Mouse (Mus musculus) liver, embryonic 12.5 days (tissue): ENCODE results near the gene Dmrt2. TPM values are rescaled to one million over a fixed set of nuclear protein-coding genes. Genes with fewer than 3 reads are reported as not detected.
A peak's percentile ranks its signal among the peaks of the same experiment; 100 is the strongest.

Experiments used
- ATAC-seq: fragments of 200-750 bp; cut with Nextera tagmentation; 2 replicates; pipeline ENCODE4 v1.8.0; 2017; ENCODE audit warnings: moderate number of reproducible peaks, mild to moderate bottlenecking, moderate library complexity
- H3K27ac ChIP-seq: fragments of 300-500 bp; sonication (generic); 2 replicates; pipeline ENCODE4 v1.5.1; 2016; ENCODE audit warnings: mild to moderate bottlenecking
- H3K27me3 ChIP-seq: fragments of 300-500 bp; sonication (generic); replicated peaks from 2 replicates; pipeline ENCODE4 v1.6.1; 2016; ENCODE audit warnings: mild to moderate bottlenecking, moderate library complexity
- H3K36me3 ChIP-seq: fragments of 300-500 bp; sonication (generic); 2 replicates; pipeline ENCODE4 v1.6.1; 2016; ENCODE audit warnings: mild to moderate bottlenecking, moderate library complexity
- H3K4me1 ChIP-seq: fragments of 300-500 bp; sonication (generic); 2 replicates; pipeline ENCODE4 v1.6.1; 2016
- H3K4me2 ChIP-seq: fragments of 300-500 bp; sonication (generic); 2 replicates; pipeline ENCODE4 v1.6.1; 2016; ENCODE audit warnings: mild to moderate bottlenecking, moderate library complexity
- H3K4me3 ChIP-seq: fragments of 300-500 bp; sonication (generic); 2 replicates; pipeline ENCODE4 v1.5.1; 2016; ENCODE audit warnings: mild to moderate bottlenecking, moderate library complexity
- H3K9ac ChIP-seq: fragments of 300-500 bp; sonication (generic); 2 replicates; pipeline ENCODE4 v1.6.1; 2016; ENCODE audit warnings: mild to moderate bottlenecking, moderate library complexity
- H3K9me3 ChIP-seq: fragments of 300-500 bp; sonication (generic); replicated peaks from 2 replicates; pipeline ENCODE4 v1.6.1; 2016; ENCODE audit warnings: mild to moderate bottlenecking, moderate library complexity
- WGBS: fragments of 180-500 bp; shearing (Covaris S2); methylation state at CpG from one replicate; pipeline ENCODE4 v1.1.7; 2016; ENCODE audit not compliant: insufficient replicate concordance; 5-methylcytosine and 5-hydroxymethylcytosine counted together
- polyA plus RNA-seq: library from polyadenylated mRNA; unstranded; fragments of >200 nt; fragmentation: Nextera tagmentation; extraction: Ambion mirVana; gene quantifications from 2 replicates; pipeline ENCODE4 v1.2.1, GENCODE M21; 2016

Gene Dmrt2
- polyA plus RNA-seq, result 0.69 and 0.74 TPM in 2 replicates

DNA sequence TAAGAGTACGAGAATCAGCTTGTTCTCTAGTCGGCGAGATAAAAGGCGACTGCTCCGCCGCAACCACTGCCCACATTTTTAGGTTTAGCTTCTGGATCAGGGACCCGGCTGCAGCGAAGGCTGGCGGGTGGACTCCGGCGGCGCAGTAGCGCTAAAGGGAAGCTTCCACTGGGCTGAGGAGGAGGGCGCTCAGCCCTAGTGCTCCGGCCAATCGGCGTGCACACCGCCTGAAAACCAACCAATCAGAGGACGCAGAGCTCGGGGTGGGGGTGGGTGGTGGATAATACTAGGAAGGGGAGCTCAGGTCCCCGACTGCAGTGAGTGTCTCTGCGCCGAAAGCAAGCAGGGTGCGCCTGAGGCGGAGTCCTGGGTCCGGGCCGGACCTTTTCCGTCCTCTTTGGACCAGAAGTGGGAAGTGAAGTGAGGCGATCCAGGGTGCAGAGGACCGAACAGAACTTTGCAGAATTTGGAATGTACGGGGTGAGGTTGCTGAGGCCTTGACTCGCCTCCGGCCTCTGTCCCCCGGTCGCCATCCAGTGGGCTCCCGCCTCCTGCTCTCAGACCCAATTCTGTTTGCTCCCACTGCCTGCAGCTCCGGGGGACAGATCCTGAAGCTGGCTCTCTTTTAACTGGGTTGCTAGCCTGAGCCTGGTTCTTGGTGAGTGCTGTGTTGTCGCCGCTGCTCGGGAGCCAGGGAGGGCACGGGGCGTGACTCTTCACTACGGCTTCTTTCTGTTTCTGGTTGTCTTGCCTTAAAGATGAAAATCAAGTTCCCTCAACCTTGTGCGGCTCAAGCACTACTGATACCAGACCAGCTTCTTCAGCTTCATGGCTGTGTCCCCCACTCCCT, at the start of gene Dmrt2:
Dmrt2 (plus strand) TSS at position 311 of the 850 bp plus-strand sequence.
- H3K4me2 ChIP-seq, result peak within 1 kb of the TSS; percentile 63
- 2% methylated on average over 44 of the region's 44 CpGs for WGBS
- peak within 1 kb of the TSS; percentile 46 for H3K4me3 ChIP-seq
- H3K27ac ChIP-seq, result no peak within 1 kb of the TSS
- ATAC-seq, result peak; percentile 84
- H3K27me3 ChIP-seq, result peaks cover 97% of the 10 kb centered on the region
- peaks cover 3% of the 10 kb centered on the region; the same call in 1 of the 2 replicates for H3K4me1 ChIP-seq
- no peak within 1 kb of the TSS for H3K9ac ChIP-seq
- H3K9me3 ChIP-seq, result no peaks in the 10 kb centered on the region
- no peaks in the 10 kb centered on the region for H3K36me3 ChIP-seq

GRCm38 (mm10) chr19:25628490-25628889, 43.7 kb upstream of the Dmrt2 start:
- ATAC-seq, result no peak
- Histone ChIP-seq H3K4me2 (no peak overlapping the region), H3K9ac (no peak overlapping the region), H3K9me3 (no peaks in the 10 kb centered on the region), H3K36me3 (no peaks in the 10 kb centered on the region), H3K27ac (no peak overlapping the region), H3K27me3 (peaks cover 51% of the 10 kb centered on the region), H3K4me1 (no peaks in the 10 kb centered on the region), H3K4me3 (no peak overlapping the region)
- 12% methylated on average over 9 of the region's 9 CpGs for WGBS

DNA sequence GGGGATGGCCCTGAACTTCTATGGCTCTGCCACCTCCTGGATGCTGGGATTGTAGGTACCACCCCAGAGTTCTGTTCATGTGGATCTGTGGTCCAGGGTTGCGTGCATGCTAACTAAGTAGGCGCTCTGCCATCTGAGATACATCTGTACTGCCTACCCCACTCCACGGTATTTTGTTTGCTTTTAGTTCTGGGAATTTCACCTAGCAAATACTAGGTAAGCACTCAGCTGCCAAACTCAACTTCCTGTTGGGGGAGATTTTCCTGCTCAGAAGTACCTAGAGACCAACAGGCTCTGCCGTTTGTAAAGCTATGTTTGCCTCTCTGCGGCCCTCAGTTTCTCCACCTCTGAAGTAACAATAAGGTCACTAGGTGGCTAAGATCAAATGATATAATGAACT, 37.1 kb upstream of the Dmrt2 start:
- H3K9me3 ChIP-seq, result no peaks in the 10 kb centered on the region
- no peak for ATAC-seq

GRCm38 (mm10) chr19:25635622-25636244, 36.5 kb upstream of the Dmrt2 start:
- no peaks in the 10 kb centered on the region for H3K27me3 ChIP-seq
- no peak overlapping the region for H3K9ac ChIP-seq
- no peaks in the 10 kb centered on the region for H3K4me1 ChIP-seq
- no peak overlapping the region for H3K27ac ChIP-seq
- WGBS, result 12% methylated on average over 22 of the region's 22 CpGs
- no peak overlapping the region for H3K4me3 ChIP-seq
- no peaks in the 10 kb centered on the region for H3K9me3 ChIP-seq
- H3K36me3 ChIP-seq, result no peaks in the 10 kb centered on the region
- ATAC-seq, result no peak
- H3K4me2 ChIP-seq, result peak overlapping the region; percentile 48

More for the DNA sequence above, 37.1 kb upstream of the Dmrt2 start:
- Histone ChIP-seq H3K9ac (no peak overlapping the region), H3K27ac (no peak overlapping the region), H3K36me3 (no peaks in the 10 kb centered on the region), H3K4me3 (no peak overlapping the region), H3K27me3 (peaks cover 4% of the 10 kb centered on the region; the same call in 1 of the 2 replicates), H3K4me2 (no peak overlapping the region; the same call in 1 of the 2 replicates), H3K4me1 (no peaks in the 10 kb centered on the region)
- WGBS, result 71% methylated on average over 5 of the region's 5 CpGs

- Histone ChIP-seq H3K4me1 (no peaks in the 10 kb centered on the region), H3K36me3 (no peaks in the 10 kb centered on the region), H3K4me2 (no peak overlapping the region), H3K9ac (no peak overlapping the region), H3K4me3 (no peak overlapping the region), H3K27me3 (no peaks in the 10 kb centered on the region), H3K9me3 (no peaks in the 10 kb centered on the region), H3K27ac (no peak overlapping the region)
- ATAC-seq, result no peak
- 59% methylated on average over 11 of the region's 11 CpGs for WGBS
These were observed 33.3 kb upstream of the Dmrt2 start for GRCm38 (mm10) chr19:25638766-25639361.

DNA sequence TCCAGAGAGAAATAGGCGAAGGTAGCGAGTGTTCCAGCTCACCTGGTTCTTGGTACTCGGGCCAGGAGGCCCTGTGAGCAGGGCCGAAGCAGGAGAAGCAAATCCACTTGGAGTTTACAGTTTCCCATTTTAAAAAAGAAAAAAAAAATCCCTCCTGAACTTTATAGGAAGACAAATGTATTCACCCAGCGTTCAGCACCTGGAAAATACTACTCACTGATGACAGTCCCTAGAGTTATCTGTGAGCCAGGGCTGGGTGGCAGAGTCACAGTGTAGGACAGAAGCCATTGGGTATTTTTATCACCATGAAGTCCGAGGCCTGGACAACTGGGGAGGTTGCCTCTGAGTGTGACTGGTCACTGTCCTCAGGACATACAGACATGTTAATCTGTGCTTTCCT, 30.4 kb upstream of the Dmrt2 start:
- WGBS, result 72% methylated on average over 6 of the region's 6 CpGs
- Histone ChIP-seq H3K27me3 (no peaks in the 10 kb centered on the region), H3K27ac (no peak overlapping the region), H3K9me3 (no peaks in the 10 kb centered on the region), H3K4me1 (no peaks in the 10 kb centered on the region), H3K4me2 (no peak overlapping the region), H3K9ac (no peak overlapping the region), H3K4me3 (no peak overlapping the region), H3K36me3 (no peaks in the 10 kb centered on the region)
- ATAC-seq, result no peak

GRCm38 (mm10) chr19:25647136-25647535, 25.1 kb upstream of the Dmrt2 start:
- WGBS, result 59% methylated on average over 3 of the region's 3 CpGs
- no peak overlapping the region for H3K9ac ChIP-seq
- no peak for ATAC-seq

DNA sequence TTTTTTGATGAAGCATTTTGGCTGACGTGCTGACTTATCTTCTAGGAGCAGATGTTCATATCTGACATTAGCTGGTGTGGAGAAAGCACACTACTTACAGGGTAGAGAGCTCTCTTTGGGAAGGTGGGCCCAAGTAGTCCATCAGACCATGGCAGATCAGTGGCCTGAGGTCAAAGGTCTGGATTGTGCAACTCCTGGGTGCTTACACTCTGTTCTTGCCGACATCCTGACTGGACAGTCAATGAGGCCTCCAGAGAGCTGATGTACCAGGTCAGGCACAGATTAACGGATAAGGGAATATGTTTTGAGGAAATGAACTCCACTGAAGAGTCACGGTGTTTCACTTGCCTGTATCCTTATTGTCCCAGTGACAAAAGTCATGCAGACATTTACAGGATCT, 23.5 kb upstream of the Dmrt2 start:
- no peak for ATAC-seq
- Histone ChIP-seq H3K9ac (no peak overlapping the region), H3K27ac (no peak overlapping the region), H3K9me3 (no peaks in the 10 kb centered on the region), H3K4me1 (no peaks in the 10 kb centered on the region), H3K27me3 (no peaks in the 10 kb centered on the region), H3K36me3 (no peaks in the 10 kb centered on the region), H3K4me3 (no peak overlapping the region), H3K4me2 (no peak overlapping the region)
- WGBS, result 50% methylated on average over 4 of the region's 4 CpGs

More at GRCm38 (mm10) chr19:25647136-25647535, 25.1 kb upstream of the Dmrt2 start:
- H3K9me3 ChIP-seq, result no peaks in the 10 kb centered on the region
- no peaks in the 10 kb centered on the region for H3K4me1 ChIP-seq
- no peaks in the 10 kb centered on the region for H3K27me3 ChIP-seq
- no peak overlapping the region for H3K4me2 ChIP-seq
- H3K27ac ChIP-seq, result no peak overlapping the region
- no peak overlapping the region for H3K4me3 ChIP-seq
- no peaks in the 10 kb centered on the region for H3K36me3 ChIP-seq

DNA sequence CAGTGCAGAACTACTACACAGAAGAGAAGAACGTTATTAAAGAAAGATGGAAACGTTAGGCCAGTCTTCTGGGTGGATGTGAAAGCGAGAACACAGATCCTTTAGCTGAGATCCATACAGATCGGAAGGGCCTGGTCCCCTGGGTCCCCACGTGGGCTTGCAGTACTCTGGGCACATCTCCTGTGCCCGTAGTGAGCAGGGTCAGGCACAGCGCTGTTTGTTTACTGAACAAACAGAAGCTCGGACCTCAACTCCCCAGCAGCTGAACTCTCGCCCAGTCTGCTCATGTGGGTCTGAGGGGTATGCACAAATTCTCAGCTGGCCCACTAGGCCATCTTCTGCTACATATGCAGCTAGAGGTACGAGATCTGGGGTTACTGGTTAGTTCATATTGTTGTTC, 21.7 kb upstream of the Dmrt2 start:
- Histone ChIP-seq H3K9me3 (no peaks in the 10 kb centered on the region), H3K4me2 (no peak overlapping the region), H3K4me1 (no peaks in the 10 kb centered on the region), H3K9ac (no peak overlapping the region), H3K36me3 (no peaks in the 10 kb centered on the region), H3K27me3 (no peaks in the 10 kb centered on the region), H3K4me3 (no peak overlapping the region), H3K27ac (no peak overlapping the region)
- ATAC-seq, result 0 out of 2 replicates have a peak, but pooled peaks have one; percentile 40
- 60% methylated on average over 10 of the region's 10 CpGs for WGBS

DNA sequence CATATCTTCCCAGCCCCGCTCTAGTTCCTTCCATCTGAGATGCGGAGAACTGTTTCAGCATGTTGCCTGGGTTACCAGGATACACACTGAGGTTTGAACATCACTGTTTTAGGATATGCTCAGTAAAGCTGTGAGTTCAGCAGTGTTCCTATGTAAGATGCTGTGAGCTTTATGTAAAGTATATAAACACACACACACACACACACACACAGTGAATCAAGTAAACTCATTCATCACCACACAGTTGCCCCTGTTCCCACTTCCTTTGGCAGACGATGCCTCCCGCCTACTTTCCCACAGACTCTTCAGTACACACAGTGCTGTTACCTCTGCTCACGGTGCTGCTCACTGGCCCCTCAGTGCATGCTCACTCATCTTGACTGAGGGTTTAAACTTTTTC, 19.7 kb upstream of the Dmrt2 start:
- Histone ChIP-seq H3K4me3 (no peak overlapping the region), H3K4me1 (no peaks in the 10 kb centered on the region), H3K9me3 (no peaks in the 10 kb centered on the region), H3K9ac (no peak overlapping the region), H3K27ac (no peak overlapping the region), H3K4me2 (no peak overlapping the region), H3K36me3 (no peaks in the 10 kb centered on the region), H3K27me3 (no peaks in the 10 kb centered on the region)
- WGBS, result 52% methylated on average over 5 of the region's 5 CpGs
- no peak for ATAC-seq

DNA sequence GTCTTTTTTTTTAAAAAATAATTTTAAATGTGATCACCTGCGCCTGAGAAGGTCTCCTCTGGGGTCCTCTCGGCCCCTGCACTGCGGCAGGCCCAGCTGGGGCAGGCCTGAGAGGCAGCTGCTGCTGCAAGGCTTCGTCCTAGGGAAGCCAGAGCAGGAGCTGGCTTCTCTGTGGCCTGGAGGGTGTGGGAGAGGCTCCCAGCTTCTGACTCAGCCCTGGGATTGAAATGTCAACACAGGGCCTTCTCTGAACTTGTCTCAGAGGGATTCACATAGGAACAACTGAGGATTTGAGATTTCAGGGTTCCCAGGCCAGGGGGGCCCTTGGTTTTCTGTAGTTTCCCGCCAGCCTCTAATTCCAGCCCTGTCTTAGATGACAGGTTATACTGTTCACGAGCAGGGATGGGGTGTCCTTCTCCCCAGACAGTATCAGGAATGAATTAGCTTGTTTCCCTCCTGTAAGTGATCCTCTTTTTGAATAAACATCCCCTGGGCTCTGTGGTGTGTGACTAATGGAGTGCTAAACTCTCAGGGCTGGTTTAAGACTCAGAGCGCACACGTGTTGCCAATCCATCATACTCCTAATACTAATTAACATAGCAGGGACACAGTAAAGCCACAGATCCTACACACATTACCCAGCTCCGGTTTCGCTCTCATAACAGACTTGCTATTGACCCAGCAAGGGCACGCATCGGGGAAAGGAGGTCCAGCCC, 18.0 kb upstream of the Dmrt2 start:
- Histone ChIP-seq H3K4me1 (no peaks in the 10 kb centered on the region), H3K4me3 (no peak overlapping the region), H3K9me3 (no peaks in the 10 kb centered on the region), H3K27me3 (no peaks in the 10 kb centered on the region), H3K27ac (no peak overlapping the region), H3K9ac (no peak overlapping the region), H3K36me3 (no peaks in the 10 kb centered on the region), H3K4me2 (no peak overlapping the region)
- no peak for ATAC-seq
- WGBS, result 58% methylated on average over 12 of the region's 12 CpGs
